Mouse (Mus musculus) heart, postnatal 0 days (tissue): ENCODE measurements around the gene Doc2g. TPM values are rescaled to one million over a fixed set of nuclear protein-coding genes. Genes with fewer than 3 reads are reported as not detected.

ENCODE experiments used
- ATAC-seq: fragments of 200-750 bp; cut with Nextera tagmentation; 2 replicates; pipeline ENCODE4 v1.8.0; 2017; ENCODE audit warnings: low read depth, moderate number of reproducible peaks, moderate library complexity; ENCODE audit not compliant: insufficient read depth
- DNase-seq: peaks from one replicate; pipeline ENCODE4 v3.0.0-alpha.2; 2016; ENCODE audit warnings: low spot score
- H3K27ac ChIP-seq: fragments of 300-500 bp; sonication (generic); 2 replicates; pipeline ENCODE4 v1.5.1; 2014; ENCODE audit warnings: low read depth, mild to moderate bottlenecking
- H3K27me3 ChIP-seq: fragments of 300-500 bp; sonication (generic); 2 replicates; pipeline ENCODE4 v1.6.1; 2014; ENCODE audit warnings: low read length, mixed read lengths; ENCODE audit not compliant: control insufficient read depth, insufficient read depth
- H3K36me3 ChIP-seq: fragments of 300-500 bp; sonication (generic); replicated peaks from 2 replicates; pipeline ENCODE4 v1.6.1; 2014; ENCODE audit warnings: low read length, mixed read lengths; ENCODE audit not compliant: control insufficient read depth, insufficient read depth
- H3K4me1 ChIP-seq: fragments of 300-500 bp; sonication (generic); 2 replicates; pipeline ENCODE4 v1.6.1; 2014; ENCODE audit warnings: antibody characterized with exemption; ENCODE audit not compliant: control insufficient read depth, insufficient read depth
- H3K4me2 ChIP-seq: fragments of 300-500 bp; sonication (generic); 2 replicates; pipeline ENCODE4 v1.6.1; 2014; ENCODE audit warnings: low read depth, mild to moderate bottlenecking, low read length, moderate library complexity
- H3K4me3 ChIP-seq: fragments of 300-500 bp; sonication (generic); 2 replicates; pipeline ENCODE4 v1.5.1; 2014; ENCODE audit warnings: low read depth, low read length
- H3K9ac ChIP-seq: fragments of 300-500 bp; sonication (generic); replicated peaks from 2 replicates; pipeline ENCODE4 v1.6.1; 2014; ENCODE audit warnings: low read depth, low read length, mixed read lengths
- H3K9me3 ChIP-seq: fragments of 300-500 bp; sonication (generic); replicated peaks from 2 replicates; pipeline ENCODE4 v1.6.1; 2016; ENCODE audit warnings: low read length; ENCODE audit not compliant: control insufficient read depth
- CTCF ChIP-seq: IDR thresholded peaks from 2 replicates; pipeline ENCODE4 v1.5.1; 2016; ENCODE audit warnings: antibody characterized with exemption, control low read depth, low read depth
- EP300 ChIP-seq: IDR thresholded peaks from 2 replicates; pipeline ENCODE4 v1.6.1; 2016; ENCODE audit warnings: antibody characterized with exemption, low read depth
- WGBS: fragments of 180-500 bp; shearing (Covaris S2); extraction: QIAGEN DNeasy Blood & Tissue Kit; methylation state at CpG from one replicate; pipeline ENCODE4 v1.1.7; 2014; 5-methylcytosine and 5-hydroxymethylcytosine counted together
- polyA plus RNA-seq: library from polyadenylated mRNA; unstranded; fragments of >200 nt; fragmentation: Nextera tagmentation; extraction: Ambion mirVana; gene quantifications from 2 replicates; pipeline ENCODE4 v1.2.1, GENCODE M21; 2015
- total RNA-seq: library from RNA; depleted of rRNA; stranded (reverse); fragments of >200 nt; gene quantifications from 2 replicates; pipeline ENCODE4 v1.2.3, GENCODE M21; 2014; ENCODE audit warnings: low replicate concordance

The Doc2g gene
- total and polyA plus RNA-seq, 2 experiments from 2014 or later = 116 to 202 TPM

- Histone ChIP-seq H3K4me3 (no peak overlapping the region), H3K4me2 (no peak overlapping the region), H3K27ac (no peak overlapping the region), H3K9me3 (no peaks in the 10 kb centered on the region), H3K9ac (no peak overlapping the region), H3K36me3 (peaks cover 6% of the 10 kb centered on the region), H3K27me3 (no peaks in the 10 kb centered on the region), H3K4me1 (peaks cover 4% of the 10 kb centered on the region)
- WGBS = 52% methylated on average over 5 of the region's 5 CpGs
- ATAC-seq = no peak
- TF ChIP-seq CTCF (no peak), EP300 (no peak)
- DNase-seq = no peak
These were observed 12.5 kb downstream of the Doc2g start for GRCm38 (mm10) chr19:4015635-4016034.

- H3K9ac ChIP-seq = no peak overlapping the region
- H3K27me3 ChIP-seq = no peaks in the 10 kb centered on the region
- no peak for ATAC-seq
- H3K36me3 ChIP-seq = no peaks in the 10 kb centered on the region
- 68% methylated on average over 10 of the region's 10 CpGs for WGBS
- no peak overlapping the region for H3K4me3 ChIP-seq
- DNase-seq = no peak
- no peak overlapping the region for H3K27ac ChIP-seq
- TF ChIP-seq EP300 (no peak), CTCF (no peak)
- H3K4me2 ChIP-seq = no peak overlapping the region
- H3K9me3 ChIP-seq = no peaks in the 10 kb centered on the region
- no peaks in the 10 kb centered on the region for H3K4me1 ChIP-seq
These were observed 14.9 kb downstream of the Doc2g start for GRCm38 (mm10) chr19:4017921-4018587.

- H3K9me3 ChIP-seq = no peaks in the 10 kb centered on the region
- H3K4me3 ChIP-seq = no peak overlapping the region
- TF ChIP-seq CTCF (peak; percentile 89), EP300 (no peak)
- DNase-seq = peak; percentile 92
- H3K27me3 ChIP-seq = no peaks in the 10 kb centered on the region
- 22% methylated on average over 18 of the region's 18 CpGs for WGBS
- H3K4me1 ChIP-seq = no peaks in the 10 kb centered on the region
- no peak overlapping the region for H3K27ac ChIP-seq
- peak; percentile 93 for ATAC-seq
- H3K36me3 ChIP-seq = no peaks in the 10 kb centered on the region
- H3K4me2 ChIP-seq = no peak overlapping the region
- no peak overlapping the region for H3K9ac ChIP-seq
These were observed 15.8 kb downstream of the Doc2g start for GRCm38 (mm10) chr19:4018743-4019583.

- Histone ChIP-seq H3K9me3 (no peaks in the 10 kb centered on the region), H3K9ac (no peak overlapping the region), H3K36me3 (no peaks in the 10 kb centered on the region), H3K4me1 (no peaks in the 10 kb centered on the region), H3K4me3 (no peak overlapping the region), H3K4me2 (no peak overlapping the region), H3K27ac (no peak overlapping the region), H3K27me3 (no peaks in the 10 kb centered on the region)
- DNase-seq = no peak
- TF ChIP-seq EP300 = no peak
- no peak for TF ChIP-seq CTCF
- WGBS = 47% methylated on average over 7 of the region's 7 CpGs
- ATAC-seq = no peak
These were observed 20.1 kb downstream of the Doc2g start for GRCm38 (mm10) chr19:4023185-4023584.

GRCm38 (mm10) chr19:4027576-4027975, 24.5 kb downstream of the Doc2g start:
- no peak for DNase-seq
- H3K4me3 ChIP-seq = no peak overlapping the region
- H3K4me1 ChIP-seq = no peaks in the 10 kb centered on the region
- H3K36me3 ChIP-seq = no peaks in the 10 kb centered on the region
- no peak overlapping the region for H3K27ac ChIP-seq
- no peak for TF ChIP-seq CTCF
- no peak for TF ChIP-seq EP300
- ATAC-seq = no peak
- H3K27me3 ChIP-seq = no peaks in the 10 kb centered on the region
- no peak overlapping the region for H3K4me2 ChIP-seq
- no peak overlapping the region for H3K9ac ChIP-seq
- H3K9me3 ChIP-seq = no peaks in the 10 kb centered on the region
